Mouse (Mus musculus) liver, embryonic 14.5 days (tissue): ENCODE data around the gene C530008M17Rik.

Source experiments
- CTCF ChIP-seq: IDR thresholded peaks from 2 replicates; pipeline ENCODE4 v1.5.1; 2016; ENCODE audit warnings: antibody characterized with exemption, low read depth, control low read depth
- EP300 ChIP-seq: IDR thresholded peaks from 2 replicates; pipeline ENCODE4 v1.6.1; 2016; ENCODE audit warnings: antibody characterized with exemption, low read depth

DNA sequence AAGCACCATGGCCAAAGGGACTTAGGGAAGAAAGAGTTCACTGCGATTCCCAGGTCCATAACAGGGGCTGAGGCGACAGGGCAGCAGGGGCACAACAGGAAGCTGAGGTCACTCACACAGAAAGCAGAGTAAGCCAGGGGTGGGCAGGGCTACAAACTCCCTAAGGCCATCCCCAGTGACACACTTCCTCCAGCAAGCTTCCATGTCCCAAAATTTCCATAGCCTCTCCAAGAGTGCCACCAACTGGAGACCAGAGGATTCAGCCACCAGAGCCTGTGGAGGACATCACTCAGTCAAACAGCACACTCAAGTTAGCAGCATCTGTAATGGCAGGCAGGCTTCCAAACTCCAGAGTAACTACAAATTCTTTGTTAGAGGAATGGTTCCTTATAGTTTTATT lies 20.7 kb upstream of the C530008M17Rik start:
- TF ChIP-seq EP300: no peak
- TF ChIP-seq CTCF: 0 out of 2 replicates have a peak, but pooled peaks have one; percentile 11
